Mouse (Mus musculus) 3134 (cell line): ENCODE results near the gene Cfhr2.
"Not testable (repeated sequence)": the region's sequence is repeated elsewhere in the genome, so short reads cannot be mapped to it uniquely, and the experiment has no call there.

Source experiments
- DNase-seq: peaks from one replicate; pipeline ENCODE4 v3.0.0-alpha.2; 2011; ENCODE audit warnings: low spot score; ENCODE audit not compliant: insufficient read length; ENCODE audit errors: extremely low read depth

The Cfhr2 gene

GRCm38 (mm10) chr1:139858548-139858947 is at the start of gene Cfhr2:
Gene Cfhr2 (minus strand): TSS chr1:139858702.
- DNase-seq: no peak

DNA sequence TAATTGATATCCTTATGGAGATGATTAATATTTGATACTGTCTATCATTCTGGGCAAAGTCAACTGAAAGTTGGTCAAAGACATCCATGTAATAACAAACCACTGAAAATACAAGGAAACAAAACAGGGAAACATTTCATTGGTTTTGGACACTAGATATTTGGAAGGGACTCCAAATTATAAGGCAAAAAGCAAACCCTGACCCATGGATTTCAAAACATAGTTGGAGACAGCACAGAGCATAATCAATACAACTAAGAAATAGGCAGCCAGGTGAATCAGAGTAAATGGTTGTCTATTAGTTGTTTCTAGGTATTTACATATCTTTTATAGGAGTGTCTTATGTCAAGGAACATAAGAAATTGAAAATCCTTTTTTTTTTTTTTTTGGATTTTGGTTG is 5.2 kb upstream of the Cfhr2 start:
- DNase-seq: no peak

- DNase-seq: no peak
Observed at GRCm38 (mm10) chr1:139860176-139860575, 1.7 kb upstream of the Cfhr2 start.

- DNase-seq: no peak
Observed at GRCm38 (mm10) chr1:139839699-139840098, 18.8 kb downstream of the Cfhr2 start.

- DNase-seq: no peak
Observed at GRCm38 (mm10) chr1:139839290-139839689, 19.2 kb downstream of the Cfhr2 start.

DNA sequence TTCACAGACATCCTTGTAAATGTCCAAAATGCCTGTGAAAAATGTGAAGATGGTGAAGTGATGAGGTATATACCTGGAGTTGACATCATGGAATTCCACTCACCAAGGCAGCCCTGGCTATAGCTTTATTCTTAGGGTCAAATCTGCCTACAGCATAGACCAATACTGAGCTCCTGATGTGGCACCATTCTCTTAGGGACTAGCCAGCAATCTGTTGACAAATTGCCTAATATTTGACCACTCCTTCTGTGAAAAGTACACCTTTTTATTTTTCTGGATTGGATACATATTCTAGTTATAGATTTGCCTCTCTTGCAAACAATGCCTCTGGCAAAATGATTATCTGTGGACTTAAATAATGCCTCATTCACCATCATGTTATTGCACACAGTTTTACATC is 49.9 kb downstream of the Cfhr2 start:
- no peak for DNase-seq

DNA sequence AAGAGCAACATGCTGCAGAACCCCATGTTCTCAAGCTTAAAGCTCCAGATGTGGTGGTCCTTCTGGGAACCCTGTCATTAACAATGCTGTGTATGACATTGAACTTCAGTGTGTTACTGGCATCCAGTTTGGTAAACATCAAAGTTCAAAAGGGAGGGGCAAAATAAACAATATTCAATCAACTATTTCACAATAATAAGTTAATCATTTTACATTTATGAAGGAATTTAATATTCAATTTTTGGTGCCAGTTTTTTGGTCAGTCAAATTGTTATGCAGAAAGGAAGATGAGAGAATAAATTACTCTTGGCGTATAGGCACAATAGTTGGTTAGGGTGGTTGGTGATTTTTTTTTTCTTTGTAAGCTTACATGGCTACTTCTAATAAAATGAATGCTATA is 77.4 kb downstream of the Cfhr2 start, which contains the start of gene Gm4788:
TSS of gene Gm4788 (minus strand) at position 101 of the 400 bp plus-strand sequence.
- no peak for DNase-seq

DNA sequence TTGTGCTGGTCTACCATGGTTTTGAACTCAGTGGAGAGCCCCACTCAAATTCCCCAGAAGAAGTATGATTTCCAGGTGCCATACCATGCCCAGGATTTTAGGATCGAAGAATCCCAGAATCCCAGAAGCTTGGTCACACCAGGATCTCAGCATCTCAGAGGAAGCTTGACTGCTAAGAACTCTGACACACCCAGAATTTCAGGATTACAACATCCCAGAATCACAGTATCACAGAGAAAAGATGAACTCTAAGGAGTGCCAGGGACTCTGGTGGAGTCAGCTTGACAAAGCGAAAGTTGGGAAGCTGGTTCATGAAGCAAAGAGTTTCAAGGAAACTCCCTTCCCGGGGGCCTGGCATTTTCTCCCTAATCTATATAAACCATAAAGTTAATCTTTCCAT is 88.6 kb downstream of the Cfhr2 start:
- not testable (repeated sequence) for DNase-seq
